Mouse (Mus musculus) small intestine, adult 2 months (tissue): ENCODE measurements around the gene Slc39a7.
"Not testable (repeated sequence)": the region's sequence is repeated elsewhere in the genome, so short reads cannot be mapped to it uniquely, and the experiment has no call there.

ENCODE experiments used
- CTCF ChIP-seq: fragments of 200-500 bp; IDR thresholded peaks from 2 replicates; pipeline ENCODE4 v1.5.1; 2012; ENCODE audit warnings: low read depth, mild to moderate bottlenecking, control low read depth, inconsistent platforms, low read length, moderate library complexity, mixed read lengths; ENCODE audit not compliant: insufficient replicate concordance, insufficient read length; ENCODE audit errors: extremely low read depth
- POLR2A ChIP-seq: fragments of 200-500 bp; IDR thresholded peaks from 2 replicates; pipeline ENCODE4 v1.6.1; 2012; ENCODE audit warnings: low read depth, mild to moderate bottlenecking, control low read depth, inconsistent platforms, low read length, moderate library complexity

DNA sequence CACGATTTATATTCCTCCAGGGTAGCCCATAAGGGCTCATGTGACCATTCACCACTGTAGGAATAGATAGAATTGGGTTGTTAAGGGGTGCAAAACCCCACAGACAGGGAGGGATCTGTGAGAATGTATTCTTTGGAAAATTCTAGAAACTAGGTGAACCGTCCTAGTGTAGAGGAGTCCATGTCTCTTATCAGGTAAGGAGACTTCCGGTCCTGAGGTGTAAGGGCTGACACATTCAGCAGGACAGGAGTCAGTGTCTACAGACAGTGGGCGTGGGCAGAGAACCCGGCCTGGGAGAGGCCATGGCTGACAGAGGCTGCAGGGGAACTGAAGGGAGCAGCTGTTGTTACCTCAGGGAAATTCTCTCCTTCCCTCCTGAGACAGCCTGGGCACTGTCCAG, 32.8 kb downstream of the Slc39a7 start:
- TF ChIP-seq CTCF, POLR2A: not testable (repeated sequence)
